Mouse (Mus musculus): ENCODE data around the gene Fam131c. TPM values are rescaled to one million over a fixed set of nuclear protein-coding genes. Genes with fewer than 3 reads are reported as not detected.

Fam131c gene
- polyA plus RNA-seq, 1 experiment: not detected

DNA sequence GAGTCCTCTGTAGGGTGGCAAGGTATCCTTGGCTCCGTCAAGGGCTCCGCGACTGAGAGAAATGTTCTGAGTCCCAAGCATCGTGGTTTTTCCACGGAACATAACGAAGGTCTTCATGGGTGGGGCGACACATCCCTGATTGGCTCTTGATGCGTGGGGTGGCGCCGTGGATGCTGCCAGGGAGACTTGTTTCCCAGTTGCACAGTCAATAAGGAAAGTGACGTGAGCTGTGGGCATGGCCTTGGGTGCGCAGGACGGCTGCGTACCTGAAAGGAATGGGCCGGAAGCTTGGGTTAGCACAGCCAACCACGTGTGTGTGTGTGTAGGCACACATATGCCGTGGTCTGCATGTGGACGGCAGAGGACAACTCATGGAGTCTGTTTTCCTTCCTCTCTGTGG lies 65.2 kb downstream of the Fam131c start:
- no peak for TF ChIP-seq GATA1 (IDR thresholded peaks at IDR 0.05; ENCODE audit: low read length)

Other genes with a start within 250 kb of the Fam131c start
- gene Szrd1, start 228.4 kb upstream of the Fam131c start, polyA plus RNA-seq (2012): 134 and 153 TPM in 2 replicates
- 14.9 and 15.3 TPM in 2 replicates for gene Fbxo42, start 220.3 kb upstream of the Fam131c start, polyA plus RNA-seq (2012)
- 0.76 and 0.92 TPM in 2 replicates for gene Rsg1, start 154.3 kb upstream of the Fam131c start, polyA plus RNA-seq (2012)
- gene Arhgef19, start 128.7 kb upstream of the Fam131c start, polyA plus RNA-seq (2012): not detected in 2 replicates
- 0.02 TPM in 1 of 2 replicates, not detected in the other for gene Epha2, start 67.0 kb upstream of the Fam131c start, polyA plus RNA-seq (2012)
- not detected in 2 replicates for gene Clcnka, start 30.5 kb downstream of the Fam131c start, polyA plus RNA-seq (2012)
- not detected in 2 replicates for gene Clcnkb, start 47.8 kb downstream of the Fam131c start, polyA plus RNA-seq (2012)
- not detected in 2 replicates for gene Hspb7, start 52.6 kb downstream of the Fam131c start, polyA plus RNA-seq (2012)
- gene Srarp, start 67.9 kb downstream of the Fam131c start, polyA plus RNA-seq (2012): not detected in 2 replicates
- 45.7 and 50.0 TPM in 2 replicates for gene Zbtb17, start 76.4 kb downstream of the Fam131c start, polyA plus RNA-seq (2012)
- 124 and 156 TPM in 2 replicates for gene Spen, start 170.4 kb downstream of the Fam131c start, polyA plus RNA-seq (2012)
- not detected in 2 replicates for gene Fblim1, start 237.9 kb downstream of the Fam131c start, polyA plus RNA-seq (2012)